Mouse (Mus musculus) intestine, embryonic 16.5 days (tissue): ENCODE data around the gene Tet1. TPM values are rescaled to one million over a fixed set of nuclear protein-coding genes. Genes with fewer than 3 reads are reported as not detected.

Experiments
- ATAC-seq: fragments of 200-750 bp; cut with Nextera tagmentation; 2 replicates; pipeline ENCODE4 v1.8.0; 2017; ENCODE audit warnings: moderate TSS enrichment, moderate library complexity
- H3K27ac ChIP-seq: fragments of 300-500 bp; sonication (generic); 2 replicates; pipeline ENCODE4 v1.5.1; 2014; ENCODE audit warnings: mild to moderate bottlenecking, low read length
- H3K27me3 ChIP-seq: fragments of 300-500 bp; sonication (generic); replicated peaks from 2 replicates; pipeline ENCODE4 v1.6.1; 2014; ENCODE audit warnings: low read length, control low read depth, mixed read lengths; ENCODE audit not compliant: control insufficient read depth, insufficient read depth
- H3K36me3 ChIP-seq: fragments of 300-500 bp; sonication (generic); 2 replicates; pipeline ENCODE4 v1.6.1; 2014; ENCODE audit warnings: low read length, control low read depth; ENCODE audit not compliant: control insufficient read depth, insufficient read depth
- H3K4me1 ChIP-seq: fragments of 300-500 bp; sonication (generic); 2 replicates; pipeline ENCODE4 v1.6.1; 2014; ENCODE audit warnings: low read length, control low read depth, mixed read lengths; ENCODE audit not compliant: control insufficient read depth, insufficient read depth
- H3K4me2 ChIP-seq: fragments of 300-500 bp; sonication (generic); 2 replicates; pipeline ENCODE4 v1.6.1; 2014; ENCODE audit warnings: low read depth, low read length, control low read depth
- H3K4me3 ChIP-seq: fragments of 300-500 bp; sonication (generic); 2 replicates; pipeline ENCODE4 v1.5.1; 2014; ENCODE audit warnings: mild to moderate bottlenecking, low read length
- H3K9ac ChIP-seq: fragments of 300-500 bp; sonication (generic); 2 replicates; pipeline ENCODE4 v1.6.1; 2014; ENCODE audit warnings: low read depth, low read length
- H3K9me3 ChIP-seq: fragments of 300-500 bp; sonication (generic); 2 replicates; pipeline ENCODE4 v1.6.1; 2016; ENCODE audit warnings: low read length, control low read depth; ENCODE audit not compliant: control insufficient read depth
- WGBS: fragments of 180-500 bp; shearing (Covaris S2); extraction: QIAGEN DNeasy Blood & Tissue Kit; methylation state at CpG from one replicate; pipeline ENCODE4 v1.1.7; 2014; 5-methylcytosine and 5-hydroxymethylcytosine counted together
- polyA plus RNA-seq: library from polyadenylated mRNA; unstranded; fragments of >200 nt; fragmentation: Nextera tagmentation; extraction: Ambion mirVana; gene quantifications from 2 replicates; pipeline ENCODE4 v1.2.1, GENCODE M21; 2015

The Tet1 gene
- polyA plus RNA-seq, 1 experiment from 2014 or later: 10.6 TPM

DNA sequence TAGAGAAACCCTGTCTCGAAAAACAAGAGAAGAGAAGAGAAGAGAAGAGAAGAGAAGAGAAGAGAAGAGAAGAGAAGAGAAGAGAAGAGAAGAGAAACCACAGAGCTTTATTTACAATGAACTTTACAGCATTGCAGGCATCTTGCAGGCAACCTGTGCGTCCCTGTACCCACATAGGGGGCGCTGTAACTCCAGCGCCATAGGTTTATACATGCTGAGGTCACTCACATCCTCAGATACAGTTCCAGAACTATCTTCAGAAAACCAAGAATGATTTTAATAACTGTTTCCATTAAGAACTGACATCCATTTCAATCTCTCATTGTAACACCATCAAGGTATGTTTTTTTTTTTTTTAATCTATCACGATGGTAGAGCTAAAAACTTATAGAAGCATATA is 27.6 kb downstream of the Tet1 start:
- 0 out of 2 replicates have a peak, but pooled peaks cover 4% of the 10 kb centered on the region for H3K36me3 ChIP-seq
- no peaks in the 10 kb centered on the region for H3K27me3 ChIP-seq
- no peak overlapping the region for H3K27ac ChIP-seq
- H3K4me1 ChIP-seq: no peaks in the 10 kb centered on the region
- no peak overlapping the region for H3K4me2 ChIP-seq
- 48% methylated on average over 5 of the region's 5 CpGs for WGBS
- ATAC-seq: no peak
- H3K9me3 ChIP-seq: no peaks in the 10 kb centered on the region
- H3K4me3 ChIP-seq: no peak overlapping the region
- H3K9ac ChIP-seq: no peak overlapping the region

DNA sequence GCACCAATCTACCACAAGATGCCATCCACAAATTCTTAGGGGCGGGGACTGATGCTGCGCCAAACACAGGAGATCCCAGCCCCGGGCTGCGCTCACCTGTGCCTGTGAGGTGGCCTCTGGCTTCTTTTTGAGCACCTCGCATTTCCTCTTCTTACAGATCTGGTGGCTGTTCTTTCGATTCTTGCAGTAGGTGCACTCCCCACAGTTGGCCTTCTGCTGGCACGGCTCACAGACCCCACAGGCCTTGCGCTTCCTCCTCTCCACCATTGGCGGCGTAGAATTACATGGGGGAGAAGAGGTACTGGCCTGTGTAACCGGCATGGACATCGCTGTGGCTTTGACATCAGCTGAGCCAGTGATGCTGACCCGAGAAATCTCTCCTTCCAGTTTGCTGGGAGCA is 30.7 kb downstream of the Tet1 start:
- no peaks in the 10 kb centered on the region for H3K9me3 ChIP-seq
- no peaks in the 10 kb centered on the region for H3K27me3 ChIP-seq
- H3K4me2 ChIP-seq: no peak overlapping the region
- no peaks in the 10 kb centered on the region for H3K4me1 ChIP-seq
- 89% methylated on average over 13 of the region's 13 CpGs for WGBS
- no peak overlapping the region for H3K9ac ChIP-seq
- no peak for ATAC-seq
- H3K36me3 ChIP-seq: 0 out of 2 replicates have a peak, but pooled peaks cover 4% of the 10 kb centered on the region
- no peak overlapping the region for H3K27ac ChIP-seq
- H3K4me3 ChIP-seq: no peak overlapping the region

DNA sequence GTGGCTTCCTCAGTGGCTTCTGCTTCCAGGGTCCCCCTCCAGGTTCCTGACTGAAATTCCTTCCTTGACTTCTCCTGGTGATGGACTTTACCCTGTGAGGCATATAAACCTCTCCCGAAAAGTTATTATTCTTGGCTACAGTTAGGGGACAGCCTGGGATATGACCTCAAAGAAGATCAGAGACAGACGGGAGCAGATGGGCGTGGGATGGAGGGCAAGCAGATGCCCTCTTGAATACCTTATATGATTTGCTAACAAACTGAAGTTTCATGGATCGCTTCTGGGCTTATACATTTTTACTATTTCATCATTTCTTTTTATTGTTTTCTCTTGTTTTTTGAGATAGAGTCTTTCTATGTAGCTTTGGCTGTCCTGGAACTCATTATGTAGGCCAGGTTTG is 33.2 kb downstream of the Tet1 start:
- Histone ChIP-seq H3K4me2 (no peak overlapping the region), H3K9ac (no peak overlapping the region), H3K27ac (no peak overlapping the region), H3K4me3 (no peak overlapping the region), H3K27me3 (no peaks in the 10 kb centered on the region), H3K9me3 (no peaks in the 10 kb centered on the region), H3K4me1 (no peaks in the 10 kb centered on the region), H3K36me3 (0 out of 2 replicates have a peak, but pooled peaks cover 4% of the 10 kb centered on the region)
- 87% methylated on average over 4 of the region's 4 CpGs for WGBS
- ATAC-seq: no peak

DNA sequence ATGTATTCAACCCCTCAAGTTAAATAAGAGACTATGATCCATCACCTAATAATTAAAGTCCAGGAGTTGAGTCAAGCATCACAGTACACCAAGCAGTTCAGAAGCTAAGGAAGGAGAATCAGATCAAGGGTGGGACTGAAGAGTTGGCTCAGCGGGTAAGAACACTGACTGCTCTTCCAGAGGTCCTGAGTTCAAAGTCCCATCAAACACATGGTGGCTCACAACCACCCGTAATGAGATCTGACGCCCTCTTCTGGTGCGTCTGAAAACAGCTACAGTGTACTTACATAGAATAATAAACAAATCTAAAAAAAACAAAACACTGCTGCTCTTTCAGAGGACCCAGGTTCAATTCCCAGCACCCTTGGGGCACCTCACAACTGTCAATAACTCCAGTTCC is 34.0 kb downstream of the Tet1 start:
- no peaks in the 10 kb centered on the region for H3K4me1 ChIP-seq
- no peak for ATAC-seq
- H3K36me3 ChIP-seq: 0 out of 2 replicates have a peak, but pooled peaks cover 4% of the 10 kb centered on the region
- no peak overlapping the region for H3K27ac ChIP-seq
- H3K27me3 ChIP-seq: no peaks in the 10 kb centered on the region
- no peak overlapping the region for H3K4me3 ChIP-seq
- WGBS: 82% methylated on average over 4 of the region's 4 CpGs
- no peak overlapping the region for H3K9ac ChIP-seq
- H3K9me3 ChIP-seq: no peaks in the 10 kb centered on the region
- no peak overlapping the region for H3K4me2 ChIP-seq

DNA sequence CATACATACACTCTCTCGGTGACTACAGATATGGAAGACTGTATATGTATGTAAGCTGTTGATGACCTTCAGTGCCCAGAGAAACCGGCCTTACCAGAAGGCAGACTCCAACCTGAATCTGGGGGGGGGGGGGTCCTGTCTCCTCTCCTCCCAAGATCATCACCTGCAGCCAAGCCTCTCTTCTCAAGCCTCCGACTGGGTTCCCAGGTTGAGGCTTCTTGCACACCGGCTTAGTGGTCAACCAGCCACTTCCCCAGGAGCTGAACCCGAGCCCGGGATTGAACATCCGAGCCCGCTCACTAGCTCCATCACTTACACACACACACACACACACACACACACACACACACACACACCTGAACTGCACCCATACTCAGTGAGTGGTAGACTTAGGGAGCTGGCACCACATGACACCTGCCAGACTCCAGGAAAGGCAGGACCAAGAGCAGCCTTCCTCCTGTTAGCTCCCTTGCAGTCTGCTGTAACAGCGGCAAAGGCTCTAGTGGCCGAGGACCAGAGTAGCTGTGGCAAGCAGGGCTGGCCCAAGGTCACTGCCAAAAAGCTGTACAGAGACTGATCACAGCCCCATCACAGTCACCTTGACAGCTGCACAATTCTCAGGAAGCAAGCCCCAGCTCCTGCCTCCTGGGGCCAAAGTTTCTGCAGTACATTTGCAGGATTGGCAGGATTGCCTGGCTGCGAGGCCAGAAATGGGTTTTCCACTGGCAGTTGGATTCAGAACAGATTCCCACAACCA is 42.6 kb downstream of the Tet1 start:
- Histone ChIP-seq H3K27ac (0 out of 2 replicates have a peak overlapping the region, but pooled peaks have one; percentile 14), H3K4me3 (peak overlapping the region; percentile 62), H3K9ac (peak overlapping the region; percentile 78; the same call in 1 of the 2 replicates), H3K9me3 (peaks cover 5% of the 10 kb centered on the region; the same call in 1 of the 2 replicates), H3K27me3 (no peaks in the 10 kb centered on the region), H3K4me2 (peak overlapping the region; percentile 96), H3K36me3 (no peaks in the 10 kb centered on the region), H3K4me1 (peaks cover 7% of the 10 kb centered on the region; the same call in 1 of the 2 replicates)
- WGBS: 33% methylated on average over 11 of the region's 11 CpGs
- ATAC-seq: peak; percentile 44; the same call in 1 of the 2 replicates

DNA sequence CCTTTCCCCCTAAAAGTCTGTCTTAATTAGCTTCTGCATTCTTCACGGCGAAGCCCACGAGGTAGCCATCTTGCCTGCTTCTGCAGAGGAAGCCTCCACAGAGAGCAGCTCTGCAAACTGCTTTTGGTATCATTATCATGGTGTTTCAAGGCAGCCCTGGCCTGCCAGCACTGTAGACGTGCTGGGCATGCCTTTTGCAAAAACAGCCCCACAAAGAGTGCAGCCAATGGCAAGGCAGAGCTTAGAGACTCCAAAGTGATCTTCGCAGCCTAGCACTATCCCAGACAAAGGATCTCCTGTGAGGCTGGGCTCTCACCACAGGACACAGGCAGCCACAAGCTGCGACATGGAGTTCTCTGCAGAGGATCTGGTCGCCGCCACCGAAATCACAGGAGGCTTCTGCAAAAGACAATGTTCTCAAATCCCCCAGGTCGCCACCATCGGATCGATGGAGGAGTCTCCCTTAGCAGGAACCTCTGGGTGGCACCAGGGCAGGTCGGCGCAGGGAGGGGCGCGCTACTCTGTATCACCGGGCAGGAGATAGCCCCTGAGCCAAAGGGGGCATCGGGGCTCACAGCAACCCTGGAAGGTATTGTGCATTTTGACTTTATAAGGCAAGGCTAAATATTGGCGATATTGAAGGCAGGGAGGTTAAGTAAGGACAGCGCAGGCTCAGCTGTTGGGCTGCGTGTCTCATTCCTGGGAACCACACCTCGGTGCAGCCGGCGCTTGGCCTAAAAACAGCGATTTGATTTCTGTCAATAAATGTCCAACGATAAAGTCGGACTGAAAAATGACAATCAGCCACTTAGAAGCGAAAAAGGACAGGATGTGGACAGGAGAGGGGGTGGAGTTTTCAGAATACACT is 43.4 kb downstream of the Tet1 start:
- under 1% methylated on average over 28 of the region's 28 CpGs for WGBS
- H3K4me2 ChIP-seq: peak overlapping the region; percentile 96
- ATAC-seq: peak; percentile 93
- H3K36me3 ChIP-seq: no peaks in the 10 kb centered on the region
- peaks cover 7% of the 10 kb centered on the region; the same call in 1 of the 2 replicates for H3K4me1 ChIP-seq
- H3K27ac ChIP-seq: peak overlapping the region; percentile 83
- H3K9ac ChIP-seq: peak overlapping the region; percentile 78
- peaks cover 5% of the 10 kb centered on the region; the same call in 1 of the 2 replicates for H3K9me3 ChIP-seq
- no peaks in the 10 kb centered on the region for H3K27me3 ChIP-seq
- peak overlapping the region; percentile 62 for H3K4me3 ChIP-seq

DNA sequence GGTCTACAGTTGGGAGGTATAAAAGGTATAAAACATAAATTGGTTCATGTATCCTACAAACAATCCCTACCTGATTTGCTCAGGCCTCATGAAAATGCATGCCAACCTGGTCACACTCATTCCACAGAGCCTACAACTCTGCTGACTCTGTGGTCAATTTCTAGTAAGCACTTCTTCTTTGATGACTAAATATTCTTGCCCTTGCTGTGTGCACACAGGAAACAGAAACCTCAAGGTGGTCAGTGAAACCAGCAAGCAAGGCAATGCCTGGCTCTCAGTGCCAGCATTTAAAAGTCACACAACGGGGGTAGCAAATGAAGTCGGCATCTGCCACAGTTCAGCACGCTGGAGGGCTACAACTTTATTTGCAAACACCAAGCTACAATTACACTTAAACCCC is 45.2 kb downstream of the Tet1 start:
- 59% methylated on average over 3 of the region's 3 CpGs for WGBS
- Histone ChIP-seq H3K4me2 (peak overlapping the region; percentile 26; the same call in 1 of the 2 replicates), H3K4me3 (no peak overlapping the region), H3K27ac (no peak overlapping the region), H3K9me3 (peaks cover 5% of the 10 kb centered on the region; the same call in 1 of the 2 replicates), H3K36me3 (no peaks in the 10 kb centered on the region), H3K9ac (0 out of 2 replicates have a peak overlapping the region, but pooled peaks have one; percentile 8), H3K4me1 (peaks cover 7% of the 10 kb centered on the region; the same call in 1 of the 2 replicates), H3K27me3 (no peaks in the 10 kb centered on the region)
- ATAC-seq: no peak

DNA sequence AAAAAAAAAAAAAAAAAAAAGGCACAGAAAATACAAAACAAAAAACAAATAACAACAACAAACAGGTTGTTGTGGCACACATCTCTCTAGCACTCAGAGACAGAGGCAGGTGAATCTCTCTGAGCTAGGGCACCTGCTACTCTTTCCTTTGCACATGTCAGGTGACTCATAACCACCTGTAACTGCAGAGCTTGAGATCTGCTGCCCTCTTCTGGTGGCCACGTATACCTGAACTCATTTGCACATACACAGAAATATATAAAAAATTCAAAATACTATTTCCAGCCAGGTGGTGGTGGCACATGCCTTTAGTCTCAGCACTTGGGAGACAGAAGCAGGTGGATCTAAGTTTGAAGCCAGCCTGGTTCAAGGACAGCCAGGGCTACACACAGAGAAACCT is 46.4 kb downstream of the Tet1 start:
- Histone ChIP-seq H3K9me3 (peaks cover 5% of the 10 kb centered on the region; the same call in 1 of the 2 replicates), H3K36me3 (no peaks in the 10 kb centered on the region), H3K27me3 (no peaks in the 10 kb centered on the region), H3K4me1 (peaks cover 7% of the 10 kb centered on the region; the same call in 1 of the 2 replicates), H3K9ac (no peak overlapping the region), H3K4me2 (no peak overlapping the region), H3K4me3 (no peak overlapping the region), H3K27ac (no peak overlapping the region)
- 100% methylated on average over 1 of the region's 1 CpGs for WGBS
- no peak for ATAC-seq

DNA sequence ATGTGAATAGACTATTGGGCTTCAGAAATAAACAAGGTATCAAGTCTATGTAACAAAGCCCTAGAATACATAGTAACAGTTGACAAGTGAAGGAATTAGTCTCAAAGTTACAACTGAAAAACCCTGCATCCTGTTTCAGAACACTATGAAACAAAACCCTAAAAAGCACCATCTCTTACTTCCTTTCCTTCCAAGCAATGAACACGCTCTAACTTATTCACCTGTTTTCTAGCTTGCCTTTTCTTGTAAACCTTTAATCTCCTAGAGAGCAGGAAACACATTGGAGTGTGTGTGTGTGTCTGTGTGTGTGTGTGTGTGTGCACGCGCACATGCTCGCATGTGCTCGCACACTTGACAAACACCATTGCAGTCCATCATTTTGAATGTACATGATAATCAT is 49.8 kb downstream of the Tet1 start:
- ATAC-seq: no peak
- Histone ChIP-seq H3K4me2 (no peak overlapping the region), H3K27me3 (no peaks in the 10 kb centered on the region), H3K4me1 (no peaks in the 10 kb centered on the region; the same call in 1 of the 2 replicates), H3K4me3 (no peak overlapping the region), H3K27ac (no peak overlapping the region), H3K36me3 (no peaks in the 10 kb centered on the region), H3K9ac (no peak overlapping the region), H3K9me3 (peaks cover 5% of the 10 kb centered on the region; the same call in 1 of the 2 replicates)
- WGBS: 94% methylated on average over 5 of the region's 5 CpGs
